Mouse (Mus musculus): ENCODE results near the gene Gm17374.
"Not testable (repeated sequence)": the region's sequence is repeated elsewhere in the genome, so short reads cannot be mapped to it uniquely, and the experiment has no call there.

The Gm17374 gene

GRCm38 (mm10) chr2:140151743-140152142 lies at the start of gene Gm17374:
Gm17374 (plus strand) TSS chr2:140152043.
- not testable (repeated sequence) for DNase-seq

- DNase-seq: no peak
Measured at GRCm38 (mm10) chr2:140104951-140105350, 46.9 kb upstream of the Gm17374 start.

- no peak for DNase-seq
Measured at GRCm38 (mm10) chr2:140107641-140108040, 44.2 kb upstream of the Gm17374 start.

- DNase-seq: no peak
Measured at GRCm38 (mm10) chr2:140108945-140109344, 42.9 kb upstream of the Gm17374 start.

- DNase-seq: peak; percentile 18
Measured at GRCm38 (mm10) chr2:140113851-140114250, 38.0 kb upstream of the Gm17374 start.

- no peak for DNase-seq
Measured at GRCm38 (mm10) chr2:140125516-140125915, 26.3 kb upstream of the Gm17374 start.

GRCm38 (mm10) chr2:140159186-140159730 lies 7.4 kb downstream of the Gm17374 start:
- no peak for DNase-seq

GRCm38 (mm10) chr2:140163351-140163854 lies 11.6 kb downstream of the Gm17374 start:
- DNase-seq: no peak

- DNase-seq: no peak
Measured at GRCm38 (mm10) chr2:140169057-140169456, 17.2 kb downstream of the Gm17374 start.

- peak; percentile 98 for DNase-seq
Measured at GRCm38 (mm10) chr2:140170127-140170802, 18.4 kb downstream of the Gm17374 start, which contains the start of the genes Esf1 and Ndufaf5. Esf1 (minus strand) TSS chr2:140170564. Ndufaf5 (plus strand) TSS chr2:140170649.

GRCm38 (mm10) chr2:140170803-140171553 lies 19.1 kb downstream of the Gm17374 start:
- DNase-seq: no peak

- DNase-seq: not testable (repeated sequence)
Measured at GRCm38 (mm10) chr2:140185685-140186210, 33.9 kb downstream of the Gm17374 start.

- no peak for DNase-seq
Measured at GRCm38 (mm10) chr2:140200713-140201112, 48.9 kb downstream of the Gm17374 start.

- no peak for DNase-seq
Measured at GRCm38 (mm10) chr2:140202573-140202972, 50.7 kb downstream of the Gm17374 start.

Data from right cerebral cortex, postnatal 14 days (tissue).